Mouse (Mus musculus) heart, embryonic 10.5 days (tissue): Measurements from ENCODE around the gene Gabrb3. TPM values are rescaled to one million over a fixed set of nuclear protein-coding genes. Genes with fewer than 3 reads are reported as not detected.

Experiments
- DNase-seq: peaks from one replicate; pipeline ENCODE4 v3.0.0-alpha.2; 2017; ENCODE audit warnings: low spot score
- H3K27ac ChIP-seq: fragments of 300-500 bp; sonication (generic); 2 replicates; pipeline ENCODE4 v1.5.1; 2016; ENCODE audit warnings: mild to moderate bottlenecking
- H3K27me3 ChIP-seq: fragments of 300-500 bp; sonication (generic); 2 replicates; pipeline ENCODE4 v1.6.1; 2016; ENCODE audit warnings: mild to moderate bottlenecking; ENCODE audit not compliant: poor library complexity, insufficient read depth, severe bottlenecking
- H3K36me3 ChIP-seq: fragments of 300-500 bp; sonication (generic); 2 replicates; pipeline ENCODE4 v1.6.1; 2016; ENCODE audit warnings: mild to moderate bottlenecking, moderate library complexity
- H3K4me1 ChIP-seq: fragments of 300-500 bp; sonication (generic); 2 replicates; pipeline ENCODE4 v1.6.1; 2016; ENCODE audit warnings: mild to moderate bottlenecking
- H3K4me3 ChIP-seq: fragments of 300-500 bp; sonication (generic); 2 replicates; pipeline ENCODE4 v1.5.1; 2016; ENCODE audit warnings: mild to moderate bottlenecking, moderate library complexity
- H3K9me3 ChIP-seq: fragments of 300-500 bp; sonication (generic); 2 replicates; pipeline ENCODE4 v1.6.1; 2016; ENCODE audit warnings: mild to moderate bottlenecking, moderate library complexity
- WGBS: fragments of 180-500 bp; shearing (Covaris S2); methylation state at CpG from one replicate; pipeline ENCODE4 v1.1.7; 2016; 5-methylcytosine and 5-hydroxymethylcytosine counted together
- polyA plus RNA-seq: library from polyadenylated mRNA; unstranded; fragments of >200 nt; fragmentation: Nextera tagmentation; extraction: Ambion mirVana; gene quantifications from 2 replicates; pipeline ENCODE4 v1.2.1, GENCODE M21; 2016

Gene Gabrb3
- polyA plus RNA-seq, 1 experiment from 2014 or later: 0.46 TPM

DNA sequence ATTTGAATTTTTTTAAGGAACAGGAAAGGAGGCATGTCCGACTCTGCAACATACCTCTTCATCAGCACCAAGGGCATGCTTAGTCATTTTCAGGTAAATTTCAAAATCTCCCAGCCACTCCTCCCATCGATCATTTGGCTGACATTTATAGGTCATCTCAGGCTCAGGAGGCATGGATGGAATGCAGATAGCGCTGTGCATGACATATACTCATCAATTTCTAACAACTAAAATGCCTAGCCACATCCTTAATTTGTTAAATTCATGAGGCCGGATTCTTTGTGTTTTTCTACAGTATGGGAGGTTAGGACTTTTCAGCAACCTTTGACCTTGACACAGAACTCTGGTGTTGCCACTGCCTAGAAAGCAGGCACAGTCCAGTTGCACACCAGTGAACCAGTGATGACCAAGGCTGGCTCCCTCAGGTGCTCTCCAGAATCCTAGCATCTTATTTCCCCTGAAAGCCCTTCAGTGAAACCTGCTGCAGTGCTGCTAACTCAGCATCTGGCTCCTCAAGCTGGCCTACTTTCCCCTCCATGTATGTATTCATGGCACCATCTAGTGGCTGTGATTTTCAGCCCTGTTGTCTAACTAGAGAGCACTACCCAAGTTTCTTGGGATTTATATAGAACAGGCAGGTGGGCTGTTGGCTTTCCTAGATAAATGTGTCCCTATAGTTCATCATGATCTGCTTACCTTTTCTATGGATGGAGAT is 54.5 kb downstream of the Gabrb3 start:
- Histone ChIP-seq H3K27me3 (no peaks in the 10 kb centered on the region), H3K4me3 (no peak overlapping the region), H3K36me3 (no peaks in the 10 kb centered on the region), H3K9me3 (no peaks in the 10 kb centered on the region), H3K27ac (no peak overlapping the region), H3K4me1 (no peaks in the 10 kb centered on the region)
- WGBS: 74% methylated on average over 4 of the region's 4 CpGs
- DNase-seq: no peak

DNA sequence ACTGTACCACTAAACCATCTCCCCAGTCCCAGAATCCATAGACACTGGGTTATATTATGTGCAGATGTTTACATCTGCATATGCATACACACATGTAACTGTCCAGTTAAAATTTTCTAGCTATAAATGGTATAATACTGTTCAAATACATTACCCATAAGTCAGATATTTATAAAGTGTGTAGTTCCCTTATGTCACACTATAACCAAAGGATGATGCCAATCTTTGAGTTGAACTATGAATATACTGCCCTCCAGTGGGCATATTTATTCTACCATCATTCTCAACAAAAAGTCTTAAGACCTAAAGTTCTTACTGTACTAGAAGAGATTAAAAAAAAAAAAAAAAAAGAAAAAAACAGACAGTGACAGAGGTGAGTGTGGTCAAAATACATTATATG is 63.4 kb downstream of the Gabrb3 start:
- Histone ChIP-seq H3K36me3 (no peaks in the 10 kb centered on the region), H3K27ac (no peak overlapping the region), H3K27me3 (no peaks in the 10 kb centered on the region), H3K4me3 (no peak overlapping the region), H3K4me1 (no peaks in the 10 kb centered on the region), H3K9me3 (no peaks in the 10 kb centered on the region)
- DNase-seq: no peak

DNA sequence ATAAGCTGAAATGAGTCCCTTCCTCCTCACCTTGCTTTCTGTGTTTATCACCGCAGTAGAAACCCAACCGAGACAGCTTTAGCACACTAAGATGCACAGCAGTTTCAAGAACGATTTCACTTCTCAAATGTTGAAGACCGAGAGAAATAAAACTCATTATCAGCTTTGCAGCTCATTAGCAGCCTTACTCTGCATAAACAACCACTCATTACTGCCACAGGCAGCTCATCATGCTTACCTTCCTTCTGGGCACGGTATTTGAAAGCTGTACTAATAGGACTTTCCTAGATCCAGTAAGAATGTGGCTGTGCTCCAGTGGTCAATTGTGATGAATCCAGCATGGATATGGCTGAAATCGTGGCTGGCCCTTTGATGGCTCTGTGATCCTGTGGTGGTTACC is 67.4 kb downstream of the Gabrb3 start:
- 71% methylated on average over 6 of the region's 6 CpGs for WGBS

DNA sequence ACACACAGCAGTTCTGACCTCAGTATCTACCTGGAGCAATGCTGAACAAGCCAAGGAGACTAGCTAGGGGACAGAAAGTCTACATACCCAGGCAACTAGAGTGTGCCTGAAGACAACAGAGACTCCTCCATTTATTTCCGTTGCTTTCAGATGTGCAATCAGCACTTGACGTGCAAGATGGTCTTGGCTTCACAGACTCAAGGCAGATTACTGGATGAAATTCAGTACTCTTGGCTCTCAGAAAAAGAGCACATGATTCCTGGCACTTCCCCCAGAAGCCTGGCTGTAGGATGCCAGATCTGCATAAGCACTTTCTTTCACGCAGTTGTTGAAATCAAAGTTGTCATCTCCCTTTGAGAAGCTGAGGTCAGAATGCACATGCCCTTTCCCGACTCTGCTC is 72.3 kb downstream of the Gabrb3 start:
- Histone ChIP-seq H3K9me3 (no peaks in the 10 kb centered on the region), H3K4me1 (no peaks in the 10 kb centered on the region), H3K36me3 (no peaks in the 10 kb centered on the region), H3K4me3 (no peak overlapping the region), H3K27ac (no peak overlapping the region), H3K27me3 (no peaks in the 10 kb centered on the region)
- no peak for DNase-seq
- 68% methylated on average over 4 of the region's 4 CpGs for WGBS

More for the DNA sequence above, 67.4 kb downstream of the Gabrb3 start:
- Histone ChIP-seq H3K36me3 (no peaks in the 10 kb centered on the region), H3K27ac (no peak overlapping the region), H3K27me3 (no peaks in the 10 kb centered on the region), H3K4me1 (no peaks in the 10 kb centered on the region), H3K4me3 (no peak overlapping the region), H3K9me3 (no peaks in the 10 kb centered on the region)
- DNase-seq: no peak

DNA sequence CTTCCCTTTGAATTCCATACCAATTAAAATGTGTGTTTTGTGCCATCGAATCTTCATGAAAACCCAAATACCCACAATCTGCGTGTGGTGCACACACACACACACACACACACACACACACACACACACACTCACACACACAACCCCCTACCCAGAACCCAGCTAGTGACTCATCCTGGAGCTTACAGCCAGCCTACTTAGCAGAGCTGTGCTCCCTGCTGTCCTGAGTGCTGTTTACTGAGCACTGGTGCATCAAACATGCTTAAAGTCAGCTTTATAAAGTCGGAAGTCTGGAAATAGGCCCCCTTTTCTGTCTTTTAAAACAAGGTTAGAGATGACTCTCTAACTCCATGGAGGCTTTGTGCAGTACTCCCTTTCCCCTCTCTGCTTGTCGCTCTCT is 83.3 kb downstream of the Gabrb3 start:
- Histone ChIP-seq H3K4me1 (no peaks in the 10 kb centered on the region), H3K27me3 (peaks cover 15% of the 10 kb centered on the region), H3K36me3 (no peaks in the 10 kb centered on the region), H3K9me3 (no peaks in the 10 kb centered on the region), H3K27ac (no peak overlapping the region), H3K4me3 (no peak overlapping the region)
- DNase-seq: no peak
- 66% methylated on average over 4 of the region's 4 CpGs for WGBS

DNA sequence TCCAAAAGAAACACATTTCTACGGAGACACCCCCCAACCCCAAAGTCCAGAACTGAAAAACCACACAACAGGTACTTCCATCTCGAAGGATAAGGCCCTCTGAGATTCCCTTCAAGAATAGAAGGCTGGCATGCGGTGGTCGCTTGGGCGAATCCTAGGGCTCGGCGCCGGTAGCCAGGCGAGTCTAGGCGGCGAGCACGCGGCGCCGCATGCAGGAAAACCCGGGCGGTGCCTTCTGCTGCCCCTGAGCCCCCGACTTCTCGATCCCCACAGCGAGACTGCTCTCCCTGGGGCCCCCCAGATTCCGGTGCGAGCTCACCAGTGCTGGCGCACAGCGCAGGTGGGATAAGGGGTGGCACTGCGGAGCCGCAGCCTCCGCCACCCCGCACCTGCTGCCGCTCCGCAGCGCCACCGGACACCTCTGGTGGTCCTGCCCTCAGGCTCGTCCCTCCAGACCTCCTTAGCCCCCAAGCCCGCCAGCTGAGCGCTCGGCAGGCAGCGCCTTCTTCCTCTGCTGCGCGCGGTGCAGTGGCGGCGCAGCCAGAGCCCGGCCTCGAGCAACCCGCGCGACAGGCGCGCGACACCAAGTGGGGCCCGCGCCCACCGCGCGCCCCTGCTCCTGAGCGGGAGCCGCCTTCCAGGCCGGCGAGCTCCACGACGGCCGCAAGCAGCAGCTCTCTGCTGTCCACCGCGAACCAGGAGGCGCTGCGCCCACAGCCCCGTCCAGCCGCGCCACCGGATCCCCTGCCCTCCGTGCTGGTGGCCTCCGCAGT is 89.6 kb downstream of the Gabrb3 start:
- WGBS: 3% methylated on average over 71 of the region's 72 CpGs
- H3K27me3 ChIP-seq: peaks cover 54% of the 10 kb centered on the region
- no peaks in the 10 kb centered on the region for H3K36me3 ChIP-seq
- H3K27ac ChIP-seq: no peak overlapping the region
- peaks cover 14% of the 10 kb centered on the region for H3K4me1 ChIP-seq
- no peak for DNase-seq
- H3K4me3 ChIP-seq: peak overlapping the region; percentile 64
- no peaks in the 10 kb centered on the region for H3K9me3 ChIP-seq

DNA sequence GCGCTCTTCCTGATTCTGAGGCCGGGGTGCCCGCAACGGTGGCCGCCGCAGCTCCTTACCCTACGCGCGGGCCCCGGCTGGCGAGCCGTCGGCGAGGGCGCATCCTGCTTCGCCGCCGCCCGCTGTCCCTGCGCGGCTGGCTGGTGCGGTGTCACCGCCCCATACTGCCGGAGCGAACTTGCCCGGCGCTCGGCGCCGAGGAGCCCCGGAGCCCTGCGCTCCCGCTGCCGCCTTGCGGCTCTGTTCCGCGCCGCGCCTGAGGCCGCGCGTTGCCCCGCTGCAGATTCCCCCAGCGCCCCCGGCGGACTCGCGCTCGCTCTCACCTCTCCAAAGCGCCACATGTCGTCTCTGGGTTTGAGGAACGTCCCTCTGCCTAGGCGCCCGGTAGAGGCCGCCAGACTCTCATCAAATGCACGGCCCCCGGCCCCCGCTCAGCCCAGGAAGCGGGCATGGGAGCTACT is 90.2 kb downstream of the Gabrb3 start, which contains the start of gene Gabra5:
Gene Gabra5 (minus strand): TSS at position 379 of the 461 bp plus-strand sequence.
- no peak within 1 kb of the TSS for H3K27ac ChIP-seq
- no peaks in the 10 kb centered on the region for H3K9me3 ChIP-seq
- peaks cover 54% of the 10 kb centered on the region for H3K27me3 ChIP-seq
- DNase-seq: no peak
- peaks cover 14% of the 10 kb centered on the region for H3K4me1 ChIP-seq
- H3K36me3 ChIP-seq: no peaks in the 10 kb centered on the region
- 1% methylated on average over 59 of the region's 59 CpGs for WGBS
- peak within 1 kb of the TSS; percentile 64 for H3K4me3 ChIP-seq

DNA sequence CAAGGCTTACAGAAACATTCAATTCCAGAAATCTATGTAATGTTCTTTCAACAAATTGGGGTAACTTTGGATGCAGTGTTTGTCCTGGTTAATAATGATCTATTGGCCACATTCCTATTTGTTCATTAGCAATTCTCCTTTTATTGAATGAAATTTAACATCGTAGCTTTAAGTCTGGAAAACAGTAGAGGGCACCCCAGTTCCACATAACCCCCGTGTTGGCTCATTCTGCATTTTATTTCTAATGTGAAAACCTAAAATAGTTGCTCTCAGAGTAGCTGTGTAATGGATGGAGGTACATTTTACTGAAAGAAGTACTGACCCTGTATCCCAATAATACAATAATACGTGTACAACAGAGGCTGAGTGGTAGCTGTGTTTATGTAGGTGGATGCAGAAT is 93.5 kb downstream of the Gabrb3 start:
- Histone ChIP-seq H3K27ac (no peak overlapping the region), H3K36me3 (no peaks in the 10 kb centered on the region), H3K9me3 (no peaks in the 10 kb centered on the region), H3K4me3 (no peak overlapping the region), H3K27me3 (peaks cover 38% of the 10 kb centered on the region), H3K4me1 (peaks cover 14% of the 10 kb centered on the region)
- DNase-seq: no peak
- 34% methylated on average over 3 of the region's 3 CpGs for WGBS

DNA sequence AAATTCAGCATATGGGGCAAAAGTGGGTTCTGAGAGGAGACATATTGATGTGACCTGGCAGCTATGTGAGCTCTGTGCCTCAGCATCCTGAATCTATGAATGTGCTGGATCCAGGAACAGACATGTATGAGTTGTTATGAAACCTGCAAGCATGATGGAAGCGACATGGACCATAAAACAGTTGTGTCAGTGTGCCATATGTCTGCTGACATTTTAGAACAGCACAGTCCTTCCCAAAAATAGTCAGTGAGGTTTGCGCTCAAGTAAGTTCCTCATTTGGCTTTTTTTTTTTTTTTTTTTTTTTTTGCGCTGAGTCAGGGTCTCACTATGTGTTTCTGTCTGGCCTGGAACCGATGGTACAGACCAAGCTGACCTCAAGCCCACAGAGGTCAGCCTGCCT is 110.0 kb downstream of the Gabrb3 start:
- no peaks in the 10 kb centered on the region for H3K9me3 ChIP-seq
- H3K27ac ChIP-seq: no peak overlapping the region
- 78% methylated on average over 4 of the region's 4 CpGs for WGBS

DNA sequence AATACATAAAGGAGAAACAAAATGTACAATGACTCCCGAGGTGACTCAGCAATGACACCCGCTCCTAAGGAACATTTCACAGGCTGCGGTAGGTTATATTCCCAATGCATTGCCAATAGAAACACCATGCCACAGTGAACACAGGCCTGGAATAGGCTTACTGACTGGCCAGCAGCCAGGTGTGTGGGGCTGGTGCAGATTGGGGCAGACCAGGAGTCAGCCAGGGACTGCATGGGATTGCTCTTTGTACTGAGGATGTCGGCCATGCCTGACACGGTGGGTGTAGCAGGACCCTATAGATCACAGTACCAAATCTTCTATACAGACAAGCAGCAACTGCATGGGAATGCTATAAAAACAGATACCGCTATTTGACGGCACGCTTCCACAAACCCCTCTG is 110.5 kb downstream of the Gabrb3 start:
- no peak for DNase-seq
- Histone ChIP-seq H3K9me3 (no peaks in the 10 kb centered on the region), H3K4me1 (no peaks in the 10 kb centered on the region), H3K36me3 (no peaks in the 10 kb centered on the region), H3K27me3 (no peaks in the 10 kb centered on the region), H3K4me3 (no peak overlapping the region), H3K27ac (no peak overlapping the region)
- WGBS: 91% methylated on average over 8 of the region's 8 CpGs

More for the DNA sequence above, 110.0 kb downstream of the Gabrb3 start:
- no peaks in the 10 kb centered on the region for H3K4me1 ChIP-seq
- no peaks in the 10 kb centered on the region for H3K27me3 ChIP-seq
- DNase-seq: no peak
- no peak overlapping the region for H3K4me3 ChIP-seq
- no peaks in the 10 kb centered on the region for H3K36me3 ChIP-seq

DNA sequence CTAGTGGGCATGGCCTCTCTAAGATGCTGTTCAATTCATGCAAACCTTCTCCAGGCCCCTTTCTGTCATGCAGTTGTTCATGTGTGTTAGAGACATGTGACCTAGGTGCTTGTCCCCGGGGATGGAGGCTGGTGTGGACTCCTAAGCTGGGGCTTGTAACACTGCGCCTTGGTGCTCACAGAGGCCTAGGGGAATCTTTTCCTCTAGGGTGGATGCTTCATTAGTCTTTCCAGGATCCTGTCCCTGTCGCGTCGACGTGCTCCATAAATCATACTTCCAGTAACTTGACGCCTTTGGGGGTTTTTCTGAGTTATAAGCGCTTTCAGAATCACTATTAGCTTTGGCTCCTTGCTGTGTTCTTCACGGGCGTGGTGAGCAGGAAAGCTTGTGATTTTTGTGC is 113.2 kb downstream of the Gabrb3 start:
- H3K9me3 ChIP-seq: no peaks in the 10 kb centered on the region
- WGBS: 81% methylated on average over 10 of the region's 10 CpGs

DNA sequence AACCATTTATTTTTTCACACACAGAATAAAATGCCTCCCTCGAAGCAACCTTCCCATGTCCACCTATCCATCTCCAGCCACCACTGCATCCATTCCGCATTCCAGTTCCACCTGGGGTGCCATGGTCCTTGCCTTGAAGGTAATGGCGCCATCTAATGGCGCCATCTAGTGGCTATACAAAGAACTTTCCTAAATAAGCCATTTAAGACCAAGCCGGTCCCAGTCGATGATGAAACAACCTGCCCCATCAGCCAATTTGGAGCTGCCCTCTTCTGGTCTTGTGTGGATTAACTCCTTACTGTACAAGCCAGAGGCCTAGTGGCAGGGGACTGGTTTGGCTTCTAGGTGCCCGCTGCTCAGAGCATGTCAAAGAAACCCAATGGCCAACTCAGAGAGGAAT is 119.1 kb downstream of the Gabrb3 start:
- no peaks in the 10 kb centered on the region for H3K9me3 ChIP-seq
- 23% methylated on average over 7 of the region's 7 CpGs for WGBS
- H3K4me1 ChIP-seq: no peaks in the 10 kb centered on the region
- no peak overlapping the region for H3K27ac ChIP-seq
- no peak overlapping the region for H3K4me3 ChIP-seq
- no peaks in the 10 kb centered on the region for H3K27me3 ChIP-seq
- DNase-seq: no peak
- H3K36me3 ChIP-seq: no peaks in the 10 kb centered on the region

More for the DNA sequence above, 113.2 kb downstream of the Gabrb3 start:
- no peak for DNase-seq
- Histone ChIP-seq H3K27me3 (no peaks in the 10 kb centered on the region), H3K4me1 (no peaks in the 10 kb centered on the region), H3K4me3 (no peak overlapping the region), H3K36me3 (no peaks in the 10 kb centered on the region), H3K27ac (no peak overlapping the region)

DNA sequence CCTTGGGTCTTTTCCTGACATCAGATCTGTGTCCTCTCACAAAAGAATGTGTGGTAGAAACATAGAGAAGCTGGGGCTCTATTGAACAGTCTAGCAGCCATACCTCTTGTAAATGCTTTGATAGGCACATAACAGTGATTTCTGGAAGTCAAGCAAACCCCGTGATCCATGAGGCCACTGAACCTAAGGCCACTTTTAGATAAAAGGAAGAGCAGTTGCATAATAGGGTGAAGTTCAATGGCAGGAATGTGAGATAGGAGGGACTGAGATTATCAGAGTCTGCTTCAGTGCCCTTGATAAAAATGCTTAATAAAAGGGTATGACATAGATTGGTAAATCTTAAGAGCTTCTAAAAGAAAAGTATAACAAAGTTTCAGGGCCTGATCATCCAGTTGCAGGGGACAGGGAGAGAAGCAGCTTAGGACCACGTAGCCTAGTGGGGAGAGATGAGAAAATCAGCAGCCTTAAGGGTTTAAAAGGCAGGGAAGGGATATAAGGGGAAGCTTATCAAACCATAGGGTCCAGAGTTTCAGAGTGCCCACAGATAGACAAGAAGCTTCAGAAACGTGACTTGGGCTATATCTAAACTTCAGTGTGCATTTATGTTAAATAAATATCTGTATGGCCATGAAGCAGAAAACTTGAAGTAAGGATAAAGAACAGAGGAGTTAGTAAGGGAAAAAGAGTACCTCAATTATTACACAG is 141.4 kb downstream of the Gabrb3 start:
- H3K4me1 ChIP-seq: no peaks in the 10 kb centered on the region
- WGBS: 54% methylated on average over 3 of the region's 3 CpGs
- H3K27ac ChIP-seq: no peak overlapping the region
- H3K36me3 ChIP-seq: no peaks in the 10 kb centered on the region
- no peak for DNase-seq
- no peak overlapping the region for H3K4me3 ChIP-seq
- H3K9me3 ChIP-seq: no peaks in the 10 kb centered on the region
- no peaks in the 10 kb centered on the region for H3K27me3 ChIP-seq
